Mouse (Mus musculus): ENCODE results near the gene P4hb.

GRCm38 (mm10) chr11:120597240-120598235 is 24.5 kb upstream of the P4hb start:
- TF ChIP-seq MAFK (IDR thresholded peaks at IDR 0.05; ENCODE audit: insufficient read depth, low read depth, low read length) = no peak
- TF ChIP-seq HCFC1 (IDR thresholded peaks at IDR 0.05; ENCODE audit: borderline replicate concordance, insufficient read depth, low read length) = no peak
- no peak for TF ChIP-seq CHD2 (IDR thresholded peaks at IDR 0.05; ENCODE audit: low read depth, low read length)
